Mouse (Mus musculus) embryonic facial prominence, embryonic 15.5 days (tissue): ENCODE measurements at regions not wholly inside any gene's neighbourhood (a gene's known extent, or its start where the extent isn't known, plus 50 kb on each side); places are given as distances from the start of the nearest gene placed in this dataset.

Source experiments
- ATAC-seq: fragments of 200-750 bp; cut with Nextera tagmentation; 2 replicates; pipeline ENCODE4 v1.8.0; 2017; ENCODE audit warnings: low read depth, moderate TSS enrichment; ENCODE audit not compliant: insufficient number of reproducible peaks, low FRiP score, low TSS enrichment
- H3K27ac ChIP-seq: fragments of 300-500 bp; sonication (generic); replicated peaks from 2 replicates; pipeline ENCODE4 v1.5.1; 2015; ENCODE audit warnings: mild to moderate bottlenecking, inconsistent platforms
- H3K27me3 ChIP-seq: fragments of 300-500 bp; sonication (generic); 2 replicates; pipeline ENCODE4 v1.6.1; 2015; ENCODE audit warnings: inconsistent platforms
- H3K36me3 ChIP-seq: fragments of 300-500 bp; sonication (generic); 2 replicates; pipeline ENCODE4 v1.6.1; 2015; ENCODE audit warnings: mild to moderate bottlenecking, inconsistent platforms
- H3K4me1 ChIP-seq: fragments of 300-500 bp; sonication (generic); 2 replicates; pipeline ENCODE4 v1.6.1; 2015; ENCODE audit warnings: inconsistent platforms
- H3K4me2 ChIP-seq: fragments of 300-500 bp; sonication (generic); replicated peaks from 2 replicates; pipeline ENCODE4 v1.6.1; 2015; ENCODE audit warnings: mild to moderate bottlenecking, inconsistent platforms
- H3K4me3 ChIP-seq: fragments of 300-500 bp; sonication (generic); replicated peaks from 2 replicates; pipeline ENCODE4 v1.5.1; 2015; ENCODE audit warnings: mild to moderate bottlenecking, inconsistent platforms
- H3K9ac ChIP-seq: fragments of 300-500 bp; sonication (generic); 2 replicates; pipeline ENCODE4 v1.6.1; 2015; ENCODE audit warnings: inconsistent platforms
- H3K9me3 ChIP-seq: fragments of 300-500 bp; sonication (generic); replicated peaks from 2 replicates; pipeline ENCODE4 v1.6.1; 2016; ENCODE audit warnings: inconsistent platforms
- WGBS: fragments of 180-500 bp; shearing (Covaris S2); methylation state at CpG from one replicate; pipeline ENCODE4 v1.1.7; 2015; 5-methylcytosine and 5-hydroxymethylcytosine counted together

- Histone ChIP-seq H3K9ac (no peak overlapping the region), H3K4me2 (no peak overlapping the region), H3K9me3 (no peaks in the 10 kb centered on the region), H3K4me1 (no peaks in the 10 kb centered on the region), H3K4me3 (no peak overlapping the region), H3K36me3 (no peaks in the 10 kb centered on the region), H3K27me3 (no peaks in the 10 kb centered on the region), H3K27ac (no peak overlapping the region)
- no peak for ATAC-seq
- 49% methylated on average over 5 of the region's 5 CpGs for WGBS
These were observed 213.4 kb upstream of the Zfp64 start for GRCm38 (mm10) chr2:169168795-169169194.

GRCm38 (mm10) chr2:169168376-169168775, 213.0 kb upstream of the Zfp64 start:
- WGBS, result 75% methylated on average over 6 of the region's 6 CpGs
- Histone ChIP-seq H3K36me3 (no peaks in the 10 kb centered on the region), H3K4me3 (no peak overlapping the region), H3K27ac (no peak overlapping the region), H3K9me3 (no peaks in the 10 kb centered on the region), H3K4me1 (no peaks in the 10 kb centered on the region), H3K9ac (no peak overlapping the region), H3K4me2 (no peak overlapping the region), H3K27me3 (no peaks in the 10 kb centered on the region)
- no peak for ATAC-seq

DNA sequence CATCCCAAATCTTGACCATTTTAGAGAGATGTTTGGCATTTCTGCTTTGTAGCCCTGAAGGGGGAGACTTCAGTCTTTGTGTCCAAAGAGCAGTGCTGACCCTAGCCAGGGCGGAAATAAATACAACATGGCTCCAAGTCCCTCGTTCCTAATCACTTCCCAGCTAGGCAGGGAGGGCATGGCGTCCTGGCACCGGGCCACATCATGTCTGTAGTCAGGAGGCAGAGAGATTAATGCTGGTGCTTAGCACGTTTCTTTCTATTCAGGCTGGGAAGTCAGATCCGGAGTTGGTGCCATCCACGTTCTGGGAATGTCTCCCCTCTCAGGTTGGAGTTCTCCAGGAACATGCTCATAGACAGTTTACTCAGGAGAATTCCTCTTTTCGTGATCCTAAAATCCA, 206.3 kb upstream of the Zfp64 start:
- Histone ChIP-seq H3K9ac (no peak overlapping the region), H3K27ac (no peak overlapping the region), H3K27me3 (no peaks in the 10 kb centered on the region), H3K4me2 (no peak overlapping the region), H3K36me3 (no peaks in the 10 kb centered on the region), H3K9me3 (no peaks in the 10 kb centered on the region), H3K4me3 (no peak overlapping the region), H3K4me1 (peaks cover 14% of the 10 kb centered on the region; the same call in 1 of the 2 replicates)
- ATAC-seq, result no peak
- 74% methylated on average over 8 of the region's 8 CpGs for WGBS

DNA sequence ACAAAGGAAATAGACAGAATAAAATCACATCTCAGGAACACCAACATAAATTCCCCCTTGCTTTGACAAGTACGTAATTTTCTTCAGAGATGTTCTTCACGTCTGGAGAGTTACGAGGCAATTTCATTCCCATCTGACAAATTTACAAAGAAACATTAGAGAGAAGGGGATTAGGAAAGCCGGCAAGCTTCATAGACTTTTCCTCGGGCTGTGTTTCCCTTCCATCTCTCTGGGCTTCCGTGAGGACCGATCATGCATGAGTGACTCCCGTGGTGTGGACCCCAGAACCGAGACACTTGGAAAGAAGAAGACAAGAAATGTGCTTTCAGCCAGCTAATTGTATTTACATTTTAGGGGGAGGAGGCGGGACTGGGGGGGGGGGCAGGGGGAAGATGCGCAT, 203.4 kb upstream of the Zfp64 start:
- no peak overlapping the region for H3K4me3 ChIP-seq
- peaks cover 15% of the 10 kb centered on the region; the same call in 1 of the 2 replicates for H3K4me1 ChIP-seq
- 33% methylated on average over 11 of the region's 11 CpGs for WGBS
- H3K27me3 ChIP-seq, result no peaks in the 10 kb centered on the region
- H3K9me3 ChIP-seq, result no peaks in the 10 kb centered on the region
- H3K27ac ChIP-seq, result no peak overlapping the region
- no peaks in the 10 kb centered on the region for H3K36me3 ChIP-seq
- ATAC-seq, result no peak
- H3K9ac ChIP-seq, result no peak overlapping the region
- peak overlapping the region; percentile 28; the same call in 1 of the 2 replicates for H3K4me2 ChIP-seq

DNA sequence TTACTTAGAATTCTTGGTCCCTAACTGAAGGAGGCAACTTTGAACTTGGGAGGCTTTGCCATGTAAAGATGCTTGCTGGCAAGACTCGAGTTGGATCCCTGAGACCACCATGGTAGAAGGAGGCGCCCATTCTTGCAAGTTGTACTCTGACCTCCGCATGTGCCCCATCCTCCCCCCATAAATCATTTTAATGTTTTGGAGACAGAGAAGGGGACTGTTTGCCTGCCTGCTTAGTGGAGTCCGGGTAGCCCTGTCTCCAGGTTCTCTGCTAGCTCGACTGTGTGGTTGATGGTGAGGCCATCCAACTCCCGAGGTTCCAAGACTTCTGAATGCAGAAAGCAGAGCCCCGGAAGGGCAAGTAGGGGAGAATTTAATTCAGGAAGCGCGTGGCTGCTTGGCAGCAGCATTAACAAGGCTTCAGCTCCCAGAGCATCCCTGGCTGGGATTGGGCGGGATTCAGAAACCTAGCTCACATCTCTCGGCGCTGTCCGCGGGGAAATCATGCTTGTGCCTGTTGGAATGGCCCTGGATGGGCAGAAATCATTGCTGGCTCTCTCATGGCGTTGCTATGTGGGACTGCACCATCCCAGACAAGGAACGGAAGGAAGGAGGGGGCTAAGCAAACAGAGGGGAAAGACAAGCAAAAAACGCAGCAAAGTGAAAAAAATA, 202.8 kb upstream of the Zfp64 start:
- Histone ChIP-seq H3K9me3 (no peaks in the 10 kb centered on the region), H3K36me3 (no peaks in the 10 kb centered on the region), H3K27ac (no peak overlapping the region), H3K4me2 (peak overlapping the region; percentile 28), H3K4me1 (peaks cover 15% of the 10 kb centered on the region; the same call in 1 of the 2 replicates), H3K4me3 (no peak overlapping the region), H3K9ac (no peak overlapping the region), H3K27me3 (no peaks in the 10 kb centered on the region)
- 45% methylated on average over 17 of the region's 17 CpGs for WGBS
- ATAC-seq, result no peak

- H3K9me3 ChIP-seq, result no peaks in the 10 kb centered on the region
- no peaks in the 10 kb centered on the region for H3K27me3 ChIP-seq
- peaks cover 15% of the 10 kb centered on the region; the same call in 1 of the 2 replicates for H3K4me1 ChIP-seq
- H3K27ac ChIP-seq, result no peak overlapping the region
- 47% methylated on average over 8 of the region's 8 CpGs for WGBS
- H3K4me3 ChIP-seq, result no peak overlapping the region
- no peak overlapping the region for H3K4me2 ChIP-seq
- H3K9ac ChIP-seq, result no peak overlapping the region
- H3K36me3 ChIP-seq, result no peaks in the 10 kb centered on the region
- no peak for ATAC-seq
These were observed 201.5 kb upstream of the Zfp64 start for GRCm38 (mm10) chr2:169156908-169157307.

GRCm38 (mm10) chr2:169154881-169155280, 199.5 kb upstream of the Zfp64 start:
- Histone ChIP-seq H3K4me2 (no peak overlapping the region), H3K36me3 (no peaks in the 10 kb centered on the region), H3K9ac (no peak overlapping the region), H3K27ac (no peak overlapping the region), H3K9me3 (no peaks in the 10 kb centered on the region), H3K27me3 (no peaks in the 10 kb centered on the region), H3K4me3 (no peak overlapping the region), H3K4me1 (peaks cover 15% of the 10 kb centered on the region; the same call in 1 of the 2 replicates)
- ATAC-seq, result no peak
- 80% methylated on average over 12 of the region's 12 CpGs for WGBS

- H3K9me3 ChIP-seq, result no peaks in the 10 kb centered on the region
- no peak overlapping the region for H3K9ac ChIP-seq
- H3K4me3 ChIP-seq, result no peak overlapping the region
- H3K27me3 ChIP-seq, result no peaks in the 10 kb centered on the region
- no peaks in the 10 kb centered on the region for H3K36me3 ChIP-seq
- no peak for ATAC-seq
- H3K4me1 ChIP-seq, result no peaks in the 10 kb centered on the region
- no peak overlapping the region for H3K4me2 ChIP-seq
- H3K27ac ChIP-seq, result no peak overlapping the region
- WGBS, result 67% methylated on average over 7 of the region's 7 CpGs
These were observed 192.3 kb upstream of the Zfp64 start for GRCm38 (mm10) chr2:169147655-169148054.

DNA sequence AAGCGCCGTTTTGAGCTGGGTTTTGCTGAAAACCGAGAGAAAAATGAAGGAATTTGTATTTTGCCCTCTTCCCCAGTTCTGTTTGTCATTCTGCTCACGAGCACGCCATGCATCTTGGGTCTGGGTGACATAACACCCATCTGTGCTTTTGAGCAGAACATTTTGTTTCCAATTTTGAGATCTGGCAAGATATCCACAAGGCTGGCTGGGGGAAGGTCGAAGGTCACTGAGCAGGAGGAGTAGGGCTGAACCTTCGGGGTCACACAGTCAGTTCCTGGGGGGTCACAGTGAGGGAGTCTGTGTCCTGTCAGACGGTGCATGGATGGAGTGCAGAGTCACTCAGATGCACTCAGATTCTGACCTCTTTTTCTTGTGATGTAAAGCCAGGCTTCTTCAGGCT, 186.8 kb upstream of the Zfp64 start:
- Histone ChIP-seq H3K9me3 (no peaks in the 10 kb centered on the region), H3K27ac (no peak overlapping the region), H3K4me3 (no peak overlapping the region), H3K9ac (no peak overlapping the region), H3K27me3 (no peaks in the 10 kb centered on the region), H3K36me3 (no peaks in the 10 kb centered on the region), H3K4me2 (no peak overlapping the region), H3K4me1 (no peaks in the 10 kb centered on the region)
- WGBS, result 65% methylated on average over 8 of the region's 8 CpGs
- ATAC-seq, result no peak

- no peak for ATAC-seq
- WGBS, result 56% methylated on average over 15 of the region's 15 CpGs
- H3K4me2 ChIP-seq, result no peak overlapping the region
- no peak overlapping the region for H3K9ac ChIP-seq
- no peaks in the 10 kb centered on the region for H3K9me3 ChIP-seq
- no peaks in the 10 kb centered on the region for H3K27me3 ChIP-seq
- H3K36me3 ChIP-seq, result no peaks in the 10 kb centered on the region
- no peak overlapping the region for H3K4me3 ChIP-seq
- H3K4me1 ChIP-seq, result no peaks in the 10 kb centered on the region
- H3K27ac ChIP-seq, result no peak overlapping the region
These were observed 178.5 kb upstream of the Zfp64 start for GRCm38 (mm10) chr2:169133855-169134254.

- Histone ChIP-seq H3K27ac (no peak overlapping the region), H3K9ac (no peak overlapping the region), H3K27me3 (no peaks in the 10 kb centered on the region), H3K9me3 (no peaks in the 10 kb centered on the region), H3K36me3 (no peaks in the 10 kb centered on the region), H3K4me1 (no peaks in the 10 kb centered on the region), H3K4me2 (no peak overlapping the region), H3K4me3 (no peak overlapping the region)
- 84% methylated on average over 10 of the region's 10 CpGs for WGBS
- no peak for ATAC-seq
These were observed 170.1 kb upstream of the Zfp64 start for GRCm38 (mm10) chr2:169125476-169125875.

- no peak overlapping the region for H3K9ac ChIP-seq
- no peak for ATAC-seq
- H3K27me3 ChIP-seq, result no peaks in the 10 kb centered on the region
- no peak overlapping the region for H3K4me2 ChIP-seq
- 93% methylated on average over 7 of the region's 7 CpGs for WGBS
- H3K36me3 ChIP-seq, result no peaks in the 10 kb centered on the region
- no peak overlapping the region for H3K4me3 ChIP-seq
- no peak overlapping the region for H3K27ac ChIP-seq
- no peaks in the 10 kb centered on the region for H3K4me1 ChIP-seq
- no peaks in the 10 kb centered on the region for H3K9me3 ChIP-seq
These were observed 167.5 kb upstream of the Zfp64 start for GRCm38 (mm10) chr2:169122887-169123286.
